Mouse (Mus musculus): ENCODE measurements around the gene Exosc3.

Exosc3 gene

DNA sequence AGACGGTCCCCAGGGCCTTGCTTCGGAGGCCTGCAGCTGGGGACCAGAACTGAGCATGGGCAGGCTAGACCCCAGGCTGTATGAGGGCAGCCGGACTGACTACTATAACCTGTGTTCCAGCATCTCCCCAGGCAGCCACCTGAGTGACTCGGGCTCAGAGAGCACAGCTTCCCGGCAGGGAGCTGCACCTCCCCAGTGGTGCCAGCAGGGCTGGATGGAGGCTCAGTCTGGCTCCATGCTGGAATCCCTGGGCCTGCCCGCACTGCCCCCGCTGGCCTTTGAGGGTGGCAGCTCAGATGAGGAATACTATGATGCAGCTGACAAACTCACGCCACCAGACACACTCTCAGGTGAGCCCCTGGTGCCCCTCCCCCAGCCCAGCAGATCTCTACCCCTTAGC lies 63.2 kb downstream of the Exosc3 start:
- peak in 1 of 2 experiments; percentile 25 for DNase-seq

DNA sequence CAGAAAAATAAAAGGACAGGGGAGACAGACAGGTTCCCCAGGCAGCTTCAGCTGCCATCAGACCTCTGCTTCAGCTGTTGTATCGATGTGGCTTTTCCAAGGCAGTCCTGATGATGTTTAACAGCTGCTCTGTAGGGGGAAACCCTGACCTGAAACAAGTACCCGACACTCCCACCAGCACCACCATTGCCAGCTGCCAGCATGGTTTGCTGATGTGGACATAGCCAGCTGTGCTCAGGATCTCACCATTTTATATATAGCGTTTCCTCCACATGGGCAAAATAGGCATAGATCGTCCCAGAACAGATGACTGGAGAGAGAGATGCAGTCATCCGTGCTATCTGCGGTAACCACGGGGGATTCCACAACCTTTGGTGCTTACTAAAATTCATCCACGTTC lies 66.8 kb downstream of the Exosc3 start:
- no peak for DNase-seq

DNA sequence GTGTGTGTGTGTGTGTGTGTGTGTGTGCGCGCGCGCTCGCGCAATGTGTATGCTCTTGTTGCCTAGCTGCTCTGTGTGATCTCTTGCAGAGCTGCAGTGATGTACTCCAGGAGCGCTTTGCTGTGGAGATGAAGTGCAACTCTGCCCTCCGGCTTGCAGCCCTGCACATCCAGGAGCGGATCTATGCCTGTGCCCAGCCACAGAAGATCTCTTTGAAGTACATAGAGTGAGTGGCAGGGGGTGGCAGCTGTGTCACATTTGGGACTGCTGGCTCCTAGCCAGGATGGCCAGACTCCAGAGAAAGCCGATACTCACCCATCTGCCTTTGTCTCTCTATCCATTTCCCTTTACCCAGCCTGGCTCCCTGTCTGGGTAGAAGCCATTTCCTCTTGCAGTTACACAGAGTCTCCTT lies 71.5 kb downstream of the Exosc3 start:
- peak; percentile 52 to 79 for DNase-seq

DNA sequence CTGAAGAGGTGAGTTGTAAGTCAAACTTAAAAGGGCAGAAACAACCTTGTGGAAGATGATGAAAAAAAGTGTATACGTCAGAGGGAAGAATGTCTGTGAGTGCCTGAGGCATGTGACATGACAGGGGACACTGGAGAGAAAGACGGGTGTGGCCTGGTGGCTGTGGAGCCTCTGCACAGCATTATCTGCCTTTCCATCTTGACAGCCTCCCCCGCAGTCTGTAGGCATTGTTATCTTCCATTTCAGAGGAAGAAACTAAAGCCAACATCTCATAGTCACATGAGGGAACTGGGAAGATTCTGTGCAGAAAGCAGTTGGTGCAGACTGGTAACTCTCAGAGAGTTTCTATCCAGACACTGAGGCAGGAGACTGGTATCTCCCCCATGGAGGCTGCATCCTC lies 74.6 kb downstream of the Exosc3 start:
- DNase-seq: no peak

Data from cerebellum, postnatal 14 days (tissue).